Mouse (Mus musculus) embryonic facial prominence, embryonic 15.5 days (tissue): Measurements from ENCODE around the gene Ica1. TPM values are rescaled to one million over a fixed set of nuclear protein-coding genes. Genes with fewer than 3 reads are reported as not detected.

Experiments used
- ATAC-seq: fragments of 200-750 bp; cut with Nextera tagmentation; 2 replicates; pipeline ENCODE4 v1.8.0; 2017; ENCODE audit warnings: low read depth, moderate TSS enrichment; ENCODE audit not compliant: insufficient number of reproducible peaks, low FRiP score, low TSS enrichment
- H3K27ac ChIP-seq: fragments of 300-500 bp; sonication (generic); replicated peaks from 2 replicates; pipeline ENCODE4 v1.5.1; 2015; ENCODE audit warnings: mild to moderate bottlenecking, inconsistent platforms
- H3K27me3 ChIP-seq: fragments of 300-500 bp; sonication (generic); 2 replicates; pipeline ENCODE4 v1.6.1; 2015; ENCODE audit warnings: inconsistent platforms
- H3K36me3 ChIP-seq: fragments of 300-500 bp; sonication (generic); 2 replicates; pipeline ENCODE4 v1.6.1; 2015; ENCODE audit warnings: mild to moderate bottlenecking, inconsistent platforms
- H3K4me1 ChIP-seq: fragments of 300-500 bp; sonication (generic); 2 replicates; pipeline ENCODE4 v1.6.1; 2015; ENCODE audit warnings: inconsistent platforms
- H3K4me2 ChIP-seq: fragments of 300-500 bp; sonication (generic); replicated peaks from 2 replicates; pipeline ENCODE4 v1.6.1; 2015; ENCODE audit warnings: mild to moderate bottlenecking, inconsistent platforms
- H3K4me3 ChIP-seq: fragments of 300-500 bp; sonication (generic); replicated peaks from 2 replicates; pipeline ENCODE4 v1.5.1; 2015; ENCODE audit warnings: mild to moderate bottlenecking, inconsistent platforms
- H3K9ac ChIP-seq: fragments of 300-500 bp; sonication (generic); 2 replicates; pipeline ENCODE4 v1.6.1; 2015; ENCODE audit warnings: inconsistent platforms
- H3K9me3 ChIP-seq: fragments of 300-500 bp; sonication (generic); replicated peaks from 2 replicates; pipeline ENCODE4 v1.6.1; 2016; ENCODE audit warnings: inconsistent platforms
- WGBS: fragments of 180-500 bp; shearing (Covaris S2); methylation state at CpG from one replicate; pipeline ENCODE4 v1.1.7; 2015; 5-methylcytosine and 5-hydroxymethylcytosine counted together
- polyA plus RNA-seq: library from polyadenylated mRNA; unstranded; fragments of >200 nt; fragmentation: Nextera tagmentation; extraction: Ambion mirVana; gene quantifications from 2 replicates; pipeline ENCODE4 v1.2.1, GENCODE M21; 2015

Gene Ica1
- polyA plus RNA-seq, 1 experiment from 2014 or later = 15.1 TPM

DNA sequence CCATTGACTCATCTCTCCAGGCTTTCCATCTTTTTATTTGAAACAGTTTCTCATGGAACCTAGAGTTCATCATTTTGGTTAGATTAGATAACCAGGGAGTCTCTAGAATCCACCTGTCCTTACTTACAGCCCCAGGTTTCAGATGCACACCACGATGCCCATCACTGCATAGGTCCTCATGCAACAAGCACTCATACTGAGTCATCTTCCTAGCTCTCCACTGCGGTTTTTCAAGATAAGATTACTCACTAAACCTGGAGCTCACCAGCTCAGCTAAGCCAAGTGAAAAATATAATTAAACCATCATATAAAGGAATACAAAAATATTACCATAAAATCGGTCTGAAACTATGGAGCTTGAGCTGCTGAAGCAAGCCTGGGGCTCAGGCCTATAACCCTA, 194.4 kb downstream of the Ica1 start:
- 94% methylated on average over 3 of the region's 3 CpGs for WGBS
- H3K9me3 ChIP-seq = no peaks in the 10 kb centered on the region
- no peak for ATAC-seq

DNA sequence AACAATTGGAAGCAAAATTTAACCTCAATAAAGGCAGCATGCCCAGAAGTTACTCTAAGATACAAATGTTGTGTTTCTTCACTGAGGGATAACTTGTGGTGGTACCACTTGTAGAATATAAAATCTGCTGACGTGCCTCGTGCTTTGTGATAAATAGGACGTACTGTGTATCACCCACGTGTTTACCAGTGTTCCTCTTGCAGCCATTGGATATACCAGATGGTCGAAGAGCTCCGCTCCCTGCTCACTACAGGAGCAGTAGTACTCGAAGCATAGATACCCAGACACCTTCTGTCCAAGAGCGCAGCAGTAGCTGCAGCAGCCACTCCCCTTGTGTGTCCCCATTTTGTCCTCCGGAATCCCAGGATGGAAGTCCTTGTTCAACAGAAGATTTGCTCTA, 195.9 kb downstream of the Ica1 start:
- no peak for ATAC-seq
- Histone ChIP-seq H3K4me2 (no peak overlapping the region), H3K9me3 (no peaks in the 10 kb centered on the region), H3K4me3 (no peak overlapping the region), H3K27me3 (no peaks in the 10 kb centered on the region), H3K9ac (no peak overlapping the region), H3K36me3 (0 out of 2 replicates have a peak, but pooled peaks cover 3% of the 10 kb centered on the region), H3K27ac (no peak overlapping the region), H3K4me1 (no peaks in the 10 kb centered on the region)
- whole genome bisulfite sequencing = 93% methylated on average over 9 of the region's 9 CpGs

More for the DNA sequence above, 194.4 kb downstream of the Ica1 start:
- no peak overlapping the region for H3K4me3 ChIP-seq
- H3K27me3 ChIP-seq = no peaks in the 10 kb centered on the region
- no peak overlapping the region for H3K9ac ChIP-seq
- 0 out of 2 replicates have a peak, but pooled peaks cover 3% of the 10 kb centered on the region for H3K36me3 ChIP-seq
- H3K4me1 ChIP-seq = no peaks in the 10 kb centered on the region
- H3K27ac ChIP-seq = no peak overlapping the region
- H3K4me2 ChIP-seq = no peak overlapping the region

Other genes with a start within 250 kb of the Ica1 start
- 2.2 and 3.6 TPM in 2 replicates for gene Nxph1, start 169.9 kb upstream of the Ica1 start, polyA plus RNA-seq